Mouse (Mus musculus) MEL (cell line): ENCODE measurements around the gene Gm49361. TPM values are rescaled to one million over a fixed set of nuclear protein-coding genes. Genes with fewer than 3 reads are reported as not detected.
"Not testable (repeated sequence)": the region's sequence is repeated elsewhere in the genome, so short reads cannot be mapped to it uniquely, and the experiment has no call there.

Source experiments
- DNase-seq: peaks from one replicate; pipeline ENCODE4 v3.0.0; 2011; ENCODE audit warnings: low read depth, low spot score
- H3K27ac ChIP-seq: 2 replicates; pipeline ENCODE4 v1.5.1; 2012; ENCODE audit warnings: low read depth, mild to moderate bottlenecking, control low read depth, low read length, moderate library complexity; ENCODE audit not compliant: control insufficient read depth
- H3K27me3 ChIP-seq, 2 experiments: fragments of 150-350 bp in 1 of 2; sonication (generic) in 1 of 2; 2 replicates each; pipeline ENCODE4 v1.6.1; 2012; ENCODE audit warnings: low read length in 2 of 2, mild to moderate bottlenecking in 2 of 2, improper control_type of control experiment in 1 of 2, moderate library complexity in 1 of 2; ENCODE audit not compliant: insufficient read depth in 2 of 2, control insufficient read depth in 1 of 2
- H3K36me3 ChIP-seq, 2 experiments: 2 replicates each; pipeline ENCODE4 v1.6.1; 2012 to 2014; ENCODE audit warnings: low read length in 2 of 2, improper control_type of control experiment in 1 of 2, inconsistent platforms in 1 of 2, mild to moderate bottlenecking in 1 of 2; ENCODE audit not compliant: insufficient read depth in 2 of 2, control insufficient read depth in 1 of 2
- H3K4me1 ChIP-seq, 2 experiments: fragments of 150-350 bp in 1 of 2; sonication (generic) in 1 of 2; 2 replicates each; pipeline ENCODE4 v1.6.1; 2012; ENCODE audit warnings: low read length in 2 of 2, improper control_type of control experiment in 1 of 2, mild to moderate bottlenecking in 1 of 2; ENCODE audit not compliant: insufficient read depth in 2 of 2, control insufficient read depth in 1 of 2
- H3K4me3 ChIP-seq, 2 experiments: fragments of 150-350 bp in 1 of 2; sonication (generic) in 1 of 2; 2 replicates each; pipeline ENCODE4 v1.5.1; 2012; ENCODE audit warnings: low read depth in 2 of 2, low read length in 2 of 2, mild to moderate bottlenecking in 2 of 2, moderate library complexity in 2 of 2, control low read depth in 1 of 2, improper control_type of control experiment in 1 of 2; ENCODE audit not compliant: control insufficient read depth in 1 of 2, insufficient read depth in 1 of 2
- H3K79me2 ChIP-seq: 2 replicates; pipeline ENCODE4 v1.6.1; 2012; ENCODE audit warnings: mild to moderate bottlenecking, low read length, moderate library complexity; ENCODE audit not compliant: control insufficient read depth, poor library complexity, insufficient read depth
- H3K9ac ChIP-seq: 2 replicates; pipeline ENCODE4 v1.6.1; 2012; ENCODE audit warnings: low read depth, mild to moderate bottlenecking, control low read depth, low read length, moderate library complexity; ENCODE audit not compliant: control insufficient read depth, poor library complexity, severe bottlenecking
- H3K9me3 ChIP-seq: fragments of 150-350 bp; sonication (generic); replicated peaks from 2 replicates; pipeline ENCODE4 v1.6.1; 2012; ENCODE audit warnings: mild to moderate bottlenecking, low read length, improper control_type of control experiment, moderate library complexity; ENCODE audit not compliant: insufficient read depth
- CHD2 ChIP-seq: IDR thresholded peaks from 2 replicates; pipeline ENCODE4 v1.6.1; 2011; ENCODE audit warnings: low read length, improper control_type of control experiment
- EP300 ChIP-seq, 2 experiments: IDR thresholded peaks; 2 replicates each; pipeline ENCODE4 v1.6.1; 2011; ENCODE audit warnings: improper control_type of control experiment in 2 of 2, low read length in 2 of 2, low read depth in 1 of 2, mild to moderate bottlenecking in 1 of 2
- ETS1 ChIP-seq: IDR thresholded peaks from 2 replicates; pipeline ENCODE4 v1.6.1; 2012; ENCODE audit warnings: low read depth, mild to moderate bottlenecking, inconsistent platforms, low read length, improper control_type of control experiment, moderate library complexity
- HCFC1 ChIP-seq: IDR thresholded peaks from 2 replicates; pipeline ENCODE4 v1.6.1; 2012; ENCODE audit warnings: low read depth, mild to moderate bottlenecking, inconsistent platforms, low read length, improper control_type of control experiment, moderate library complexity
- KAT2A ChIP-seq: conservative IDR thresholded peaks from 2 replicates; pipeline ENCODE4 v1.6.1; 2012; ENCODE audit warnings: low read depth, low read length, improper control_type of control experiment, inconsistent platforms
- MAX ChIP-seq: IDR thresholded peaks from 2 replicates; pipeline ENCODE4 v1.6.1; 2011; ENCODE audit warnings: low read length, improper control_type of control experiment
- MXI1 ChIP-seq: IDR thresholded peaks from 2 replicates; pipeline ENCODE4 v1.6.1; 2011; ENCODE audit warnings: mild to moderate bottlenecking, low read depth, low read length, improper control_type of control experiment
- MYB ChIP-seq: IDR thresholded peaks from 2 replicates; pipeline ENCODE4 v1.6.1; 2011; ENCODE audit warnings: mild to moderate bottlenecking, low read depth, low read length, improper control_type of control experiment
- NELFE ChIP-seq: IDR thresholded peaks from 2 replicates; pipeline ENCODE4 v1.6.1; 2011; ENCODE audit warnings: low read depth, low read length, improper control_type of control experiment
- NRF1 ChIP-seq: IDR thresholded peaks from 2 replicates; pipeline ENCODE4 v1.6.1; 2014; ENCODE audit warnings: low read depth, mild to moderate bottlenecking, inconsistent platforms, low read length, improper control_type of control experiment, moderate library complexity; ENCODE audit not compliant: poor library complexity, insufficient read depth, severe bottlenecking
- POLR2AphosphoS2 ChIP-seq: IDR thresholded peaks from 2 replicates; pipeline ENCODE4 v1.6.1; 2011; ENCODE audit warnings: low read length, improper control_type of control experiment
- POLR2AphosphoS5 ChIP-seq: IDR thresholded peaks from 2 replicates; pipeline ENCODE4 v1.6.1; 2012; ENCODE audit warnings: low read depth, borderline replicate concordance, mild to moderate bottlenecking, inconsistent platforms, low read length, moderate library complexity, mixed read lengths
- RAD21 ChIP-seq: IDR thresholded peaks from 2 replicates; pipeline ENCODE4 v1.6.1; 2011; ENCODE audit warnings: mild to moderate bottlenecking, low read depth, low read length, improper control_type of control experiment
- RCOR1 ChIP-seq: IDR thresholded peaks from 2 replicates; pipeline ENCODE4 v1.6.1; 2012; ENCODE audit warnings: low read depth, mild to moderate bottlenecking, inconsistent platforms, low read length, improper control_type of control experiment
- SMC3 ChIP-seq: IDR thresholded peaks from 2 replicates; pipeline ENCODE4 v1.6.1; 2011; ENCODE audit warnings: low read depth, low read length, improper control_type of control experiment
- TBP ChIP-seq: IDR thresholded peaks from 2 replicates; pipeline ENCODE4 v1.8.0; 2011; ENCODE audit warnings: low read depth, low read length, improper control_type of control experiment
- TCF12 ChIP-seq: IDR thresholded peaks from 2 replicates; pipeline ENCODE4 v1.6.1; 2014; ENCODE audit warnings: low read depth, mild to moderate bottlenecking, inconsistent platforms, low read length, improper control_type of control experiment, moderate library complexity
- USF2 ChIP-seq, 2 experiments: IDR thresholded peaks; 2 replicates each; pipeline ENCODE4 v1.6.1; 2011 to 2012; ENCODE audit warnings: improper control_type of control experiment in 2 of 2, low read length in 2 of 2, borderline replicate concordance in 1 of 2, inconsistent platforms in 1 of 2, low read depth in 1 of 2, mild to moderate bottlenecking in 1 of 2; ENCODE audit not compliant: insufficient read depth in 1 of 2
- ZC3H11A ChIP-seq: IDR thresholded peaks from 2 replicates; pipeline ENCODE4 v1.6.1; 2012; ENCODE audit warnings: low read depth, mild to moderate bottlenecking, inconsistent platforms, low read length, improper control_type of control experiment
- ZKSCAN1 ChIP-seq: IDR thresholded peaks from 2 replicates; pipeline ENCODE4 v1.6.1; 2012; ENCODE audit warnings: low read depth, mild to moderate bottlenecking, inconsistent platforms, low read length, improper control_type of control experiment, moderate library complexity
- ZNF384 ChIP-seq: IDR thresholded peaks from 2 replicates; pipeline ENCODE4 v1.6.1; 2012; ENCODE audit warnings: low read depth, mild to moderate bottlenecking, inconsistent platforms, low read length, improper control_type of control experiment
- polyA plus RNA-seq, 2 experiments: library from polyadenylated mRNA; stranded (reverse) in 1 of 2; unstranded in 1 of 2; fragments of >175 nt in 1 of 2; fragments of >200 nt in 1 of 2; gene quantifications; 2 replicates each; pipeline versions ENCODE4 v1.2.1 to v1.2.4; 2012; ENCODE audit warnings: low replicate concordance in 2 of 2, low read depth in 1 of 2; ENCODE audit not compliant: insufficient read length in 2 of 2, insufficient read depth in 1 of 2, missing spikeins in 1 of 2
- total RNA-seq: library from RNA; depleted of rRNA; stranded (reverse); fragments of 300-350 nt; gene quantifications from 2 replicates; pipeline ENCODE4 v1.2.3, GENCODE M21; 2012

Gene Gm49361
- total and polyA plus RNA-seq, 3 experiments, result not detected

- TF ChIP-seq NRF1 (no peak), ETS1 (peak; percentile 80), POLR2AphosphoS2 (no peak), MAX (no peak), TBP (no peak), ZKSCAN1 (no peak), SMC3 (no peak), USF2 (IDR thresholded peaks at IDR 0.05; ENCODE audit: borderline replicate concordance in 1 of 2, insufficient read depth in 1 of 2, low read depth in 1 of 2, low read length in 2 of 2) (no peak), CHD2 (no peak)
Observed at GRCm38 (mm10) chr14:57753351-57753992, 7.6 kb upstream of the Gm49361 start (continued).

- DNase-seq, H3K27me3 ChIP-seq, H3K9me3 ChIP-seq, H3K4me3 ChIP-seq, H3K9ac ChIP-seq, H3K27ac ChIP-seq, H3K79me2 ChIP-seq: not testable (repeated sequence)
- peaks cover 0 to 16% of the 10 kb centered on the region in 2 experiments; a peak in 2 of 4 replicates for H3K36me3 ChIP-seq
- peaks cover 7 to 14% of the 10 kb centered on the region in 2 experiments for H3K4me1 ChIP-seq
Observed at GRCm38 (mm10) chr14:57751006-57751405, 5.1 kb upstream of the Gm49361 start.

GRCm38 (mm10) chr14:57749501-57749900 is 3.6 kb upstream of the Gm49361 start:
- Histone ChIP-seq H3K9ac (no peak overlapping the region), H3K4me3 (no peak overlapping the region), H3K27me3 (peaks cover 3 to 4% of the 10 kb centered on the region in 2 experiments), H3K36me3 (peaks cover 0 to 20% of the 10 kb centered on the region in 2 experiments; a peak in 2 of 4 replicates), H3K9me3 (no peaks in the 10 kb centered on the region), H3K79me2 (peaks cover 3% of the 10 kb centered on the region; the same call in 1 of the 2 replicates), H3K4me1 (peaks cover 7 to 14% of the 10 kb centered on the region in 2 experiments), H3K27ac (no peak overlapping the region)
- DNase-seq, result no peak
- TF ChIP-seq ZNF384, result no peak

- no peaks in the 10 kb centered on the region; a peak in 1 of 4 replicates for H3K4me1 ChIP-seq
- H3K9me3 ChIP-seq, result no peaks in the 10 kb centered on the region
- H3K79me2 ChIP-seq, result peaks cover 3% of the 10 kb centered on the region; the same call in 1 of the 2 replicates
- DNase-seq, result peak; percentile 20
- H3K27me3 ChIP-seq, result peaks cover 3 to 6% of the 10 kb centered on the region in 2 experiments
- H3K27ac ChIP-seq, result no peak overlapping the region
- H3K36me3 ChIP-seq, result peaks cover 0 to 4% of the 10 kb centered on the region in 2 experiments; a peak in 1 of 4 replicates
- peak overlapping the region; percentile 59 to 65 for H3K4me3 ChIP-seq
- H3K9ac ChIP-seq, result peak overlapping the region; percentile 70
- TF ChIP-seq USF2 (IDR thresholded peaks at IDR 0.05; ENCODE audit: borderline replicate concordance in 1 of 2, insufficient read depth in 1 of 2, low read depth in 1 of 2, low read length in 2 of 2) (no peak), POLR2AphosphoS5 (no peak), ETS1 (no peak), ZC3H11A (no peak), TCF12 (no peak), NELFE (no peak), SMC3 (no peak), HCFC1 (no peak), RAD21 (no peak), TBP (no peak), MYB (no peak), MXI1 (no peak), KAT2A (no peak), CHD2 (no peak), EP300 (IDR thresholded peaks at IDR 0.05; ENCODE audit: low read depth in 1 of 2, low read length in 2 of 2) (no peak), RCOR1 (no peak)
Observed at GRCm38 (mm10) chr14:57745291-57745969, 473 bp downstream of the Gm49361 start.
